Mouse (Mus musculus): ENCODE measurements around the gene Disp1.

Disp1 gene

DNA sequence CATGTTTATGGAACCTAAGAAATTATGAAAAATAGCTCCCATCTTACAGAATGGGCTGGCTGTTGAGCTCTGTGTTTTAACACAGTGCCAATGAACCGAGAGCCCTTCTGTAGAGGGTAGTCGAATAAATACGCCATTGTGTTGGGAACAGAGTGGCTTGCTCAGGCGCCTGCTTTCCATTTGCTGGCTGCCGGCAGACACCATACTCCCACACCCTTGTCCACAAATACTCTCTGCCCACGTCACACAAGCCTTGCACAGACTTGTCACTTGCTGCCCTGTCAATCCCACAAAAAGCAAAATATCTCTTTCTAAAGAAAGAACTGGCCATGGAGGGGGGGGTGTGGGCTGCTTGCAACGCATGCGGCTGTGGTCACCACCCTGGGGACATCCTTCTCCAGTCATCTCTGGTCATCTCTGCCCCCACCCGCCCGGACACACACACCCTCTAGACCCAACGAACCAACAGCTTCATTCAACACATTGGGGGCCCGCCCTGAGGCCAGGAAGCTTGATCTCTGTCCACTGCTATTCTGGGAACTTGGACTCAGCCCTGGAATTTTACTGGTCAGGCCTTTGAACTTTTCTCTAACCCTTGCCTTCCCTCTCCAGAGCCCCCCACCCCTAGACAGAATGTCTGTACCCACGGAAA, 178.0 kb downstream of the Disp1 start:
- in situ Hi-C loops (cut with MboI, MseI) = no loop called here

DNA sequence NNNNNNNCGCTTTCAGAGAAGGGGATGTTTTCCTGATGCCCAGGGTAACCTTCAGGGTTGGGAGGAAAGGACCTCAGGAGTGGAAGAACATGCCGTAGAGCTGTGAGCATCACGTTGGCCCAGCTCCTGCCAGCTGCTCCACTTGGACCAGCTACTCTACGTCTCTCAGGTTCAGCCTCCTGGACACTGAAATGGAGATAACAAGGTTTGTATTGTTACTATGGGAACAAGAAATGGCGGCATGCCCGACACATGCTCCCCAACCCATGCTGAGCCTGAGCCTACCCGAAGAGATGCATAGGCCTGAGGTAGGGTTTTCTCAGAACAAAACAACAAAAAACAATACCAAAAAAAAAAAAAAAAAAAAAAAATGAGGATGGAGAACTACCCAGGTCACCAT, 179.6 kb downstream of the Disp1 start:
- in situ Hi-C loops (cut with MboI, MseI) = no loop called here

DNA sequence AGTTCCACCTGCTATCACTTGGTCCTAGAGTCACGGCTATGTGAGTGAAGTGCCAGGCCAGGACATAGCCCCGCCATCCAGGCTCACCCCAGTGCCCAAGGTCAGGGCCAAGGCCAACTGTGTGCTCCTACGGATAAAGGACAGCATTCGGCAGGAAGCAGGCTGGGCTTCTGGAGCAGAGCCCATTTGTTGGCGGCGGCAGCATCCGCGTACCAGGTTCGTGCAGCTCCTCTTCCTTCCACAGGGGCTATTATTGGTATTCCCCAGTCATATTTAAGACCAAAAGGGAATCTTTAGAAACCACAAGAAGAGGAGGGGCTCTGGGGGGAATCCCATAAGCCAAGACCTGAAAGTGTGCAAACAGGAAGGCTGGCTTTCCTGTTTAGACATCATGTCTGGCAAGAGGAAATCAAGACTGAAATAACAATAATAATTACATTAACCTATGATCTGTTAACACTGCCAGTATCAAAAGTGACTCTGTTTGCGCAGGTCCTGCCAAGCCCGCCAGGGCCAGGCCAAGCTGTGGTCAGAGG, 180.4 kb downstream of the Disp1 start:
- in situ Hi-C loops (cut with MboI, MseI) = no loop called here

DNA sequence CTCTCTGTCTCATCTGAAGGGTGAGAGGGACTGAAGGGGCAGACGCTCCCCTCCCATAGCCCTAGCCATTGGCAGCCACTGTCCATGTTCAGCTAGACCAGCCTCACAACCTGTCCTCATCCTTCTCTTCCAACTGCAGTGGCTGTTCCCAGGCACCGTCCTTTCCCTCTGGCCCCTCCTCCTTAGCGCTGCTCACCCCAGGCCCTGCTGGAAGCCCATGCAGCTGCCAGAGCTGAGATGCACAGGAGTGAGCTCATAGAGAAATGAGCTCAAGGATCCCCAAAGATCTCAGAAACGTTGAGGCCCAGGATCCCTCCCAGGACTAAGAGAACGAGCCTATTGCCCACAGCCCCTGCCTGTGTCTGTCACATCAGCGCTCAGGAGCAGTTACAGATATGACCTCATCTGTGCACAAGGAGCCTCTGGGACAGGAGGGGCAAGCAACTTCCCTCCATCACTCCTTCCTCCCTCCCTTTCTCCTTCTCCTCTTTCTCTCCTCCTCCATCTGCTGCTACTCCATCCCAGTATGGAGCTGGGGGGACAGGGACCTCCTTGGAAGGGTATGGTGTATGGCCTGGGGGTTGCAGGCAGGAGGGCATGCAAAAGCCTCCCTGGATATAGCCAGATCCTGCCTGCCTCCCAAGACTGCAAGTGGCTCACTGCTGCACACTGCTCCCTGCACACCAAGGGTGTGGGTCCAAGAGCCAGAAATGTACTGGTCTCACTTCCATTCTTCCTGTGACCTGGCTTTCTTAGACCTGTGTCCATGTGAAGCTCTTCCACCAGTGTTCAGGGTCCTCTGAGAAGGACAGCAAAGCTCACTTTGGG, 181.2 kb downstream of the Disp1 start:
- in situ Hi-C loops (cut with MboI, MseI) = no loop called here

DNA sequence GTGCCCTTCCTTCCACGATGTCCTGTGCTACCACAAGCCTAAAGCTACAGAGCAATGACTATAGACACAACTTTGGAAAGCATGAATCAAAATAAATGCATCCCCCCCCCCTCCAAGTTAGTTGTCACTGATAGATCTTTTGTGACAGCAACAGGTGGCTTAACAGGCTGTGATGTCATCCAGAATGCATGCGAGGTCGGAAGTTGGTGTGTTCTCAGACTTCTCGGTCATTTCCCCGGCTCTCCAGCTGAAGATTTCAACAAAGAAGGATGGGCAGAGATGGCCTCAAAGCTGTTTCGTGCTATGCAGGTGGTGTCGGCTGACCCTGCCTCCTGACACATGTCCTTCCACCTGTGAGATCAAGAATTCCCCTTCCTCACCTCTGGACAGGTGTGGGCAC, 181.9 kb downstream of the Disp1 start:
- in situ Hi-C loops (cut with MboI, MseI) = no loop called here

Data from T-helper 2 cell (primary cell).